Mouse (Mus musculus): ENCODE results near the gene Gm49405.

Gm49405 gene

DNA sequence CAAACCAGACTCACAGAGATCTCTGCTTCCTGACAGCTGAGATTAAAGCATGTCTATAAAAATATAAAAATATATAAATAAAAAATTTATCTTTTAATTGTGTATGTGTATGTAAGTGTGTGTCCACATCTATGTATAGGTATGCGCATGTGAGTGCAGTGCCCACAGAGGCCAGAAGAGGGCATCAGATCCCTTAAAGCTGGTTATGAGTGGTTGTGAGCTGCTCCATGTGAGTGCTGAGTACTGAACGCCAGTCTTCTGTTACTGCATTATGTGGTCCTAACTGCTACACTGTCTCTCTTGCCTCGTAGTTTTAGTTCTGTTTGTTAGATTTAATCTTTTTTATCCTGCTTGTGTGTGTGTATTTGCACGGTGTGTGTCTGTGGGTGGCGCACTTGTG lies 50.6 kb downstream of the Gm49405 start:
- DNase-seq (ENCODE audit: low read depth, low spot score): peak; percentile 47

DNA sequence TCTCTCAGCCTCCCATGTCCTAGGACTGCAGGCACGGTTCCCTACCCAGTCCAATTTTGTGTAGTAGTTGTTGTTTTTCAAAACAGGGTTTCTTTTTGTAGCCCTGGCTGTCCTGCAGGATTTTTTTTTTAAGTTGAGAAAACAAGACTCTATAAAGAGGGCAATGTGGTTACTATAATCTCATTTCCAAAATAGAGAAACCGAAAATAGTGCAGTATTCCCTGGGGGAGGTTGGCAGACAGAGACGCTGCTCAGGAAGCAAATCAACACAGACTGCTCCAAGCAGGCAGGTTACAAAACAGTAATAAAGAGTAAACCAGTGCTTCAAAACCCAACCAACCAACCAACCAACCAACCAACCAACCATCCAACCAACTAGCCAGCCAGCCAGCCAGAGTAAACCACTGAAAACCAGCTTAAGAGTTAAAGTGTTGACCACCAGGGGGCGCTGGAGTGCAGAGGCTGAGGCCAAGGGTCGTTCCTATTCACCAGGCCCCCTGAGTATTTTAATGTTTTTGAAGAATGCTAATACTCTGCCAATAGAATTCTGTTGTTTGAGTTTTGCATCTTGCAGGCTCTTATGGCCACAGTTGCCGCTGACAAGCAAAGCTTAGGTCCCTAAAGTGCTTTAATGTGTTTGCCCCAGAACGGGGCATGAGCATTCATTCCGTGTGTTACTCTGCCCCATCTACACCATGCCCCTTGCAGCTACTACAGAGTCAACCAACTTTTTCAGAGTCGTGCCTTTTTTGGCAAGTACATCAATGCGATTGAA lies 51.5 kb downstream of the Gm49405 start:
- DNase-seq (ENCODE audit: low read depth, low spot score): peak; percentile 85

DNA sequence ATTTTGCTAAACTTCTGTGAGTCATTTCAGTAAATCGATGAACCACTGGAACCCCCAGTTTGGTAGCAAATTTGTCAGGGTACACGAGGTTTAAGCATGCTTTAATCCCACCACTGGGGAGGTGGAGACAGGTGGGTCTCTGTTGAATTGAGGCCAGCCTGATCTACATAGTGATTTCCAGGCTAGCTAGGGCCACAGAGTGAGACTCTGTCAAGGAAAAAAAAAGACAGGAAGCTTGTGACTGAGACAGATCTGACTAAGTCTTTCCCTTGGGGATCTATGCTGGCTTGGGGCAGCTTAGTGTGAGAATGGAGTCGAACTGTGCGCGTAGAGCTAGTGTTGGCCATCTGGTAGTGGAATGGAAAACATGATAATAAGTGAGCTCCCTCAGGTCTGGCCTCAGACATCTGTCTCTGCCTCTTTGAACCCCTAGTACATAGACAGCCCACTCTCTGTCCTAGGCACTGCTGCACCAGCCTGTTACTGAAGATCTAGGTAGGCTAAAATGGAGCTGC lies 52.1 kb downstream of the Gm49405 start:
- DNase-seq (ENCODE audit: low read depth, low spot score): peak; percentile 56

DNA sequence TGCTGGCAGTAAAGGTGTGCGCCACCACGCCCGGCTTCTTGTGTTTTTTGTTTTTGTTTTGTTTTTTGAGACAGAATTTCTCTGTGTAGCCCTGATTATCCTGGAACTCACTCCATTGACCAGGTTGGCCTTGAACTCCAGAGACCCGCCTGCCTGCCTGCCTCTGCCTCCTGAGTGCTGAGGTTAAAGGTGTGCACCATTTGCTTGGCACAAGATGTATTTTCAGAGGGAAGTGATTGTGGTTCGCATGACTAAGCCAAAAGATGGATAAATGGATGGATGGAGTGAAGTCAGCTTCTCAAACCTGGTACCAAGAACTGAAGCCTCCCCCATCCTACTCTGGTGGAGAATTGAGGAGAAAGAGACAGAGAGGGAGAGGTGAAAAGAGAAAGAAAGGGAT lies 54.2 kb downstream of the Gm49405 start:
- no peak for DNase-seq (ENCODE audit: low read depth, low spot score)

All from CD4-positive, CD25-positive, alpha-beta regulatory T cell, adult 2 months (primary cell).